Mouse (Mus musculus) hindbrain, embryonic 11.5 days (tissue): ENCODE measurements around the gene Trim2. TPM values are rescaled to one million over a fixed set of nuclear protein-coding genes. Genes with fewer than 3 reads are reported as not detected.

Experiments used
- ATAC-seq: fragments of 200-750 bp; cut with Nextera tagmentation; 2 replicates; pipeline ENCODE4 v1.8.0; 2017; ENCODE audit warnings: mild to moderate bottlenecking, moderate TSS enrichment, moderate library complexity; ENCODE audit not compliant: low FRiP score
- DNase-seq: peaks from one replicate; pipeline ENCODE4 v3.0.0-alpha.2; 2015; ENCODE audit warnings: low spot score
- H3K27ac ChIP-seq: fragments of 300-500 bp; sonication (generic); 2 replicates; pipeline ENCODE4 v1.5.1; 2014; ENCODE audit warnings: mild to moderate bottlenecking, low read depth, low read length
- H3K27me3 ChIP-seq: fragments of 300-500 bp; sonication (generic); 2 replicates; pipeline ENCODE4 v1.6.1; 2014; ENCODE audit warnings: mild to moderate bottlenecking, low read length, moderate library complexity, mixed read lengths; ENCODE audit not compliant: control insufficient read depth, insufficient read depth
- H3K36me3 ChIP-seq: fragments of 300-500 bp; sonication (generic); 2 replicates; pipeline ENCODE4 v1.6.1; 2014; ENCODE audit warnings: mild to moderate bottlenecking, low read length, moderate library complexity, mixed read lengths; ENCODE audit not compliant: control insufficient read depth, insufficient read depth
- H3K4me1 ChIP-seq: fragments of 300-500 bp; sonication (generic); replicated peaks from 2 replicates; pipeline ENCODE4 v1.6.1; 2014; ENCODE audit warnings: low read length, mixed read lengths; ENCODE audit not compliant: control insufficient read depth, insufficient read depth
- H3K4me2 ChIP-seq: fragments of 300-500 bp; sonication (generic); replicated peaks from 2 replicates; pipeline ENCODE4 v1.6.1; 2014; ENCODE audit warnings: mild to moderate bottlenecking, low read depth, low read length
- H3K4me3 ChIP-seq: fragments of 300-500 bp; sonication (generic); 2 replicates; pipeline ENCODE4 v1.5.1; 2014; ENCODE audit warnings: low read depth, low read length
- H3K9ac ChIP-seq: fragments of 300-500 bp; sonication (generic); 2 replicates; pipeline ENCODE4 v1.6.1; 2014; ENCODE audit warnings: low read depth, low read length
- H3K9me3 ChIP-seq: fragments of 300-500 bp; sonication (generic); 2 replicates; pipeline ENCODE4 v1.6.1; 2016; ENCODE audit warnings: low read length; ENCODE audit not compliant: control insufficient read depth
- WGBS: fragments of 180-500 bp; shearing (Covaris S2); extraction: QIAGEN DNeasy Blood & Tissue Kit; methylation state at CpG from one replicate; pipeline ENCODE4 v1.1.7; 2014; 5-methylcytosine and 5-hydroxymethylcytosine counted together
- polyA plus RNA-seq: library from polyadenylated mRNA; unstranded; fragments of >200 nt; fragmentation: Nextera tagmentation; extraction: Ambion mirVana; gene quantifications from 2 replicates; pipeline ENCODE4 v1.2.1, GENCODE M21; 2014

Gene Trim2
- polyA plus RNA-seq, 1 experiment from 2014 or later, result 104 TPM

DNA sequence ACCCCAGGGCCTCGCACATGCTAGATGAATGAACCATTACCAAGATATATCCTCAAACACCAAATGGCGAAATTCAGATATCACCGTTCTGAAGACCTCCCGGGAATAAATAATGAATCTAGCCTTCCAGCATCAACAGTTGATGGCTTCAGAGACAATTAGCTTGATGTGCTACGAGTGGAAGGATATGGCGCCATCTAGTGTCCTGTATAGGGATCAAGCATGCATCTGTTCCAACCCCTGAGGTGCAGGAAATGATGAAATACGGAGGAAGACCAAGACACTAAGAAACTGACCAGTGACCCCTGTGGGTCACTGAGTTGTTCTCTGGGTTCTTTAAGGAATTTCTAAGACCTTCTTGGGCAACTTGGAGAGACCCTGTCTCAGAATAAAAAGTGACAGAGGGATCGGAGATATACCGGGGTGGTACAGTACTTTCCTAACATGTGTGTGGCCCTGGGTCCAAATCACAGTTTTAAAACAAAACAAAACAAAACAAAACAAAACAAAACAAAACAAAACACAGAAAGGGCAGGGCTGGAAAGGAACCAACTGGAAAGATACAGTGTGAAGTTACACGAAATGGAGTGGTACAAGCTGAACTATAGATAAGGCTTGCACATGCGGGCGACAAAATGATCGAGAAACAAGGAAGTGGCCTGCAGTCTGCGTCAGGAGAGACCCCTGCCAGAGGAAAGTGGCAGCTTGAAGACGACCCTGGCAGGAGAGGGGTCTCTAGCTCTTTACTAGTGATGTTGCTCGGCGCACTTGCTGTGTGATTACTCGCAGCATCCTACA, 6.5 kb upstream of the Trim2 start:
- ATAC-seq (peak; percentile 51; the same call in 1 of the 2 replicates), DNase-seq (peak; percentile 84)
- H3K4me2 ChIP-seq, result no peak overlapping the region
- WGBS, result 54% methylated on average over 18 of the region's 18 CpGs
- H3K9ac ChIP-seq, result no peak overlapping the region
- H3K36me3 ChIP-seq, result no peaks in the 10 kb centered on the region
- H3K9me3 ChIP-seq, result no peaks in the 10 kb centered on the region
- H3K4me3 ChIP-seq, result no peak overlapping the region
- no peak overlapping the region for H3K27ac ChIP-seq
- H3K4me1 ChIP-seq, result no peaks in the 10 kb centered on the region
- no peaks in the 10 kb centered on the region for H3K27me3 ChIP-seq

DNA sequence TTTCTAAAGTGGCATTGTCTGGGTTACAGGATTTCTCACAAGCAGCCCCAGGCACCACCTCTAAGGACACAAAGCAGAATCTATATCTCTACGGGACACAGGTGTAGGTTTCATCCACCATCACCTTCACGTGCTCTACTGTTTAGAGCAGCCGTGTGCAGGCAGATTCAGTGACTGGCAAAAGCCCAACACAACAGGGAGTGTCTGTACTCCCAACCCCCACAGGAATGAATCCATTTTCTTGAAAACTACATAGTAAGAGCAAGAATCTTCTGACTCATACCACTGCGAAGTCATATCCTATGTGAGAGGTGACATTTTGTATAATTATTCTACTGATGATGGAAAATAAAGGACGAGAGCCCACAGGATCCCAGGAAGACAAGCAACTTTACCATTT, 5.6 kb upstream of the Trim2 start:
- 86% methylated on average over 5 of the region's 5 CpGs for WGBS
- no peak overlapping the region for H3K9ac ChIP-seq

DNA sequence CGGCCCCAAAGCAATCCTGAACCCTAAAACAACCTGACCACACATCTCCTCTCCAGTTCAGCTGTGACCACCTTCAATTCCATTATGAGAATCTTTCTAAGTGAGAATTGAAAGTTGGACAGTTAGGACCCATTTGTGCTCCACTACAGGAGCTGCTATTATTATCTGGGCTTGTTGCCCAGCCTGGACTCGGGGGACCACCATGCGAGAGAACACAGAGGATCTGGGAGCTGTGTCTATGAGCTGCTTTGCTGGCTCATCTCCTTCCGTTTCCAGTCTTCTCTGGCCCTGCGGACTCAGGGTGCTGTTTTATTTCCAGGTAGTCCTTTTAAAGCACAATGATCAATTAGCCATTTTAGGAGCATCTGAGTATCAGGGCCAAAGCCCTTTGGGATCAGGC, 839 bp upstream of the Trim2 start:
- ATAC-seq, result no peak
- Histone ChIP-seq H3K4me3 (no peak overlapping the region), H3K9ac (no peak overlapping the region), H3K27me3 (peaks cover 2% of the 10 kb centered on the region; the same call in 1 of the 2 replicates), H3K9me3 (no peaks in the 10 kb centered on the region), H3K4me1 (peaks cover 4% of the 10 kb centered on the region), H3K4me2 (no peak overlapping the region), H3K27ac (no peak overlapping the region), H3K36me3 (no peaks in the 10 kb centered on the region)
- no peak for DNase-seq
- WGBS, result 89% methylated on average over 5 of the region's 5 CpGs

More for the DNA sequence above, 5.6 kb upstream of the Trim2 start:
- H3K27me3 ChIP-seq, result no peaks in the 10 kb centered on the region
- ATAC-seq, result no peak
- no peak overlapping the region for H3K4me2 ChIP-seq
- H3K4me1 ChIP-seq, result no peaks in the 10 kb centered on the region
- no peak overlapping the region for H3K4me3 ChIP-seq
- H3K9me3 ChIP-seq, result no peaks in the 10 kb centered on the region
- DNase-seq, result no peak
- no peak overlapping the region for H3K27ac ChIP-seq
- H3K36me3 ChIP-seq, result no peaks in the 10 kb centered on the region

DNA sequence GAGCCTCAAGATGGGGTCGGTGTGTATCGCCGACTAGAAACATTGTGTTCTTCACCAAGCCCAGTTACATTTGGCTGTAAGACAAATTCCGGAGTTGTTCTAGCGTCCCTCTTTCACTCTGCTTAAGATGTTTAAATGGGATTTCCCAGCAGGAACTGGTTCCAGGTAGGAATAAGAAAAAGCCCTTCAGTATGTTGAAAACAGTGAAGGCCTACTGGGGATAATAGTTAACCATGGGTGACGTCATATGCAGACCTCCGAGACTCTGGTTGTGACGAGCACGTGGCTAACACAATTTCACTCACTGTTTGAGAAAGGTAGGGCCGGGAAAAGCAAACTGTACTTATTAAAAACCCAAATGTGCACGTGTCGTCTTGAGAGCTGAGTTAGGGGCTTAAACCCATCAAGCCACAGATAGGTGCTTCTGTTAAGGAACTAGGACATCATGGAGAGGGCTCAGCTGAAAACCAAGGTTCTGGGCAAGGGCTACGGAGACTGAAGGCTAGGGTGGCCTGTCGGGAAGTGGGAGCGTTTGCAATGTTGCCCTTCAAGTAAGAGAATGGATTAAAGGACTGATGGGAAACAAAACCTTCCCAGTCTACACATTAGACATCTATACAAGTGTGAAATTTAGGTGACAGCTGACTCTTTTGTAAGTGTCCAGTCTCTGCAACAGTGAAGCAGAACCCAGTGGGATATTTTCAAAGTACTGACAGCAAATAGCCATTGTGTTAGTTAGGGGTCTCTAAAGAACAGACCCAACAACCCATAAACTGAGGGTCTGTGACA, 761 bp downstream of the Trim2 start:
- H3K4me3 ChIP-seq, result no peak overlapping the region
- H3K9ac ChIP-seq, result no peak overlapping the region
- peak overlapping the region; percentile 58; the same call in 1 of the 2 replicates for H3K27ac ChIP-seq
- peaks cover 2% of the 10 kb centered on the region; the same call in 1 of the 2 replicates for H3K27me3 ChIP-seq
- ATAC-seq, result peak; percentile 32
- H3K4me1 ChIP-seq, result peaks cover 4% of the 10 kb centered on the region
- no peak for DNase-seq
- H3K9me3 ChIP-seq, result no peaks in the 10 kb centered on the region
- H3K4me2 ChIP-seq, result peak overlapping the region; percentile 71
- WGBS, result 31% methylated on average over 15 of the region's 15 CpGs
- H3K36me3 ChIP-seq, result no peaks in the 10 kb centered on the region

DNA sequence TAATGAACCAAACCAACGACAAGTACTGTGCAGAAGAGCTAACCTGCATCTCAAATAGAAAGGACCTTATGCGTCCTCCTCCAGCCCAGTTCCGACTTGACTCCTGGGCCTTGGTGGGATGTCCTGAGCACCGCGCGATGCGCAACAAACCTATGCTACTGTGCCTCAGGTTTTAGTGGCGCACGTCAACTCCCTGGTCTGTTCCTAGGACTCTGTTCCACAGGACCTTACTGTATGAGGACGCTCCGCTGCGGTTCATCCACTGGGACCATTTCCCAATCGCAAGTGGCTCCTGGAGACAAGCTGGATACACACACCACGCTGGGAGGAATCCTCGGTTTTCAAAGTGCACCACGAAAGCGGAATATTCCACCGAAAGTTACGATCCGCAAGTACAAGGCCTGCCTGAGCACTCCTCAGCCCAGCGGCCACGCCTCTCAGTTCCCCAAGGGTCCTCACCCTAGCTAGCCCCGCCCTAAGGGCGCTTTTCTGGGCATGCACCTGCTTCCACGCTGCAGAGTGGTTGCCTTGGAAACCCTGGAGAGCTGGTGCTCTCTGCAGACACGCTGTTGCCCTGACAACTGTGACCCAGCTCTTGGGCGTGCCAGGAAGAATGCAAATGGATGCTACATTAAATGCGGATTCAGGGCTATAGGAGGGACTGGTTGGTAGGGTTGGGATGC, 1.5 kb downstream of the Trim2 start:
- Histone ChIP-seq H3K4me2 (peak overlapping the region; percentile 71), H3K27ac (peak overlapping the region; percentile 82), H3K27me3 (peaks cover 2% of the 10 kb centered on the region; the same call in 1 of the 2 replicates), H3K4me3 (peak overlapping the region; percentile 42), H3K9ac (peak overlapping the region; percentile 58), H3K4me1 (peaks cover 4% of the 10 kb centered on the region), H3K36me3 (no peaks in the 10 kb centered on the region), H3K9me3 (no peaks in the 10 kb centered on the region)
- peak; percentile 95 for ATAC-seq
- 1% methylated on average over 28 of the region's 28 CpGs for WGBS
- peak; percentile 95 for DNase-seq

DNA sequence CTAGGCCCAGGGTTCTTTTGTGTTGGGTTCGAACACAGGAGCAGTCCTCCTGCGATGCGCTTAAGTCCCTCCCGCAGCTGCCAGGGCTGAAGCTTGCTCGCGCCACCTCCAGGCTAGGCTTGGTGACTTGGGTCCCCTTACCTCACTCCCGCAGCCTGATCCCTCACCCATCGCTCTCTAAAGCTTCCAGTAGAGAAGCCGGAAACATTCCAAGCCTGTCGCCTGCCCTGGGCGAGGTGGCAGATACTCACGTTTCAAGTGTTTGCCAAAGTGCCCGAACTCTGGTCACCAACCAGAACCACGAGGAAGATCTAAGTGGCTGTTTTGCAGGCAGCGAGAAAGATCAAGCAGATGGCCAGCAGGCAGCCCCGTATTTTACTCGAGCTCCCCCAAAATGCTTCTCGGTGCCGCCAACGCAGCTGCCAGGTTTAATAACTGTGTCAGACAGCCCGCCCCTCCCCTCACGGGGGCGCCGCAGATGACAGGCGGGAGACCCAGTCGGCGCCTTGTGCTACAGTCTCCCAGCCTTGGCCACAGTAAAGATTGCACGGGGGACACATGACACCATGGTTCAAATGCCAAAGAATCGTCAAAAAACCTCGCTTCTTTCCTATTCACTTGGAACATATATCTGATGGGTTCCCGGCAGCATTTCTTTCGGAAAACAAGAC, 2.2 kb downstream of the Trim2 start:
- H3K27me3 ChIP-seq, result peaks cover 2% of the 10 kb centered on the region; the same call in 1 of the 2 replicates
- H3K36me3 ChIP-seq, result no peaks in the 10 kb centered on the region
- H3K4me3 ChIP-seq, result peak overlapping the region; percentile 42
- H3K9me3 ChIP-seq, result no peaks in the 10 kb centered on the region
- peak overlapping the region; percentile 71 for H3K4me2 ChIP-seq
- peaks cover 4% of the 10 kb centered on the region for H3K4me1 ChIP-seq
- under 1% methylated on average over 32 of the region's 32 CpGs for WGBS
- DNase-seq (peak; percentile 73), ATAC-seq (peak; percentile 76)
- peak overlapping the region; percentile 58 for H3K9ac ChIP-seq
- peak overlapping the region; percentile 82 for H3K27ac ChIP-seq

- H3K27me3 ChIP-seq, result peaks cover 2% of the 10 kb centered on the region; the same call in 1 of the 2 replicates
- peak overlapping the region; percentile 71 for H3K4me2 ChIP-seq
- peak overlapping the region; percentile 58 for H3K9ac ChIP-seq
- H3K4me1 ChIP-seq, result peaks cover 4% of the 10 kb centered on the region
- peak overlapping the region; percentile 82 for H3K27ac ChIP-seq
- peak overlapping the region; percentile 42 for H3K4me3 ChIP-seq
- no peaks in the 10 kb centered on the region for H3K36me3 ChIP-seq
- DNase-seq, result peak; percentile 46
- no peak for ATAC-seq
- H3K9me3 ChIP-seq, result no peaks in the 10 kb centered on the region
- 49% methylated on average over 8 of the region's 8 CpGs for WGBS
Observed at GRCm38 (mm10) chr3:84303395-84303949, 3.2 kb downstream of the Trim2 start.

DNA sequence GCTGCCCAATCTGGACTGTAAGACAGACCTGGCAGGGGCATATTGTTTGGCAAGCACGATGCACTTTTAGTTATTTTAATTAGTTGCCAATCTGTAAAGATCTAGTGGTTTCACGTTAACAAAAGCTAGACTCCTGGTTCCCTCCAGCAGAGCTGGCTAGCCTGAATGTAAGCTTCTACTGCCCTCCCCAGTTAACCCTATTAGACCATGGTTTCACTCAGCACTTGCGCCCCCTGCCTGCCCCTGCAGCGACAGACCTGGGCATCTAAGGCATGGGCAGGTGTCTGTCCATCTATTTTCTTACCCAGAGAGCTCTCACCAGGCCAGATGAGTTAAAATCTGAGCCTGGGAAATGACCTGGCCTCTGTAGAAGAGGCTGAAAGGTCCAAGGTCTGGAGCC, 4.4 kb downstream of the Trim2 start:
- WGBS, result 13% methylated on average over 4 of the region's 4 CpGs
- no peak overlapping the region for H3K27ac ChIP-seq
- no peaks in the 10 kb centered on the region for H3K36me3 ChIP-seq
- H3K9ac ChIP-seq, result no peak overlapping the region
- DNase-seq (peak; percentile 57), ATAC-seq (no peak)
- H3K27me3 ChIP-seq, result peaks cover 2% of the 10 kb centered on the region; the same call in 1 of the 2 replicates
- peak overlapping the region; percentile 71 for H3K4me2 ChIP-seq
- H3K9me3 ChIP-seq, result no peaks in the 10 kb centered on the region
- H3K4me3 ChIP-seq, result no peak overlapping the region; the same call in 1 of the 2 replicates
- peaks cover 4% of the 10 kb centered on the region for H3K4me1 ChIP-seq
